Mouse (Mus musculus): ENCODE data around the gene Gnai2. TPM values are rescaled to one million over a fixed set of nuclear protein-coding genes. Genes with fewer than 3 reads are reported as not detected.

The Gnai2 gene
- polyA plus RNA-seq, 1 experiment from 2014 or later, result 434 TPM

DNA sequence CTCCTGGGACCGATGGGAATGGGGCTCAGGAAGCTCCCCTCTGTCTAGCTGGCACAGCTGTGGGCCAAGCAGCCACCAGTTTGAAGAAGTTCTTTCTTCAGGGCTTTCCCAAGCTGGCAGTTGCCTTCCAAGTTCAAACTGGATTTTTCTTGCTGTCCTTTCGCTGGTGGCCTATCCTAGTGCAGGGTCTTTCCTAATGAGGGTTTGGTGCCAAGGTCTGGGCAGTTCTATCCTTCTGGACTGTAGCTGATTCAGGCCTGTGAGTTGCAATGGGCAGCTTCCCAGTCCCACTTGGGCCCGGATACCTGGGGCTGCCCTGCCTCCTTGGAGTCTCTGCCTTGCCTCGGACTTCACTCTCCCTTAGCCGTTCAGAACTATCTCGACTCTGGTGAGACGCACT lies 15.1 kb upstream of the Gnai2 start:
- H3K9ac ChIP-seq (ENCODE audit: low read length), result no peak overlapping the region
- ATAC-seq (ENCODE audit: insufficient read depth, low FRiP score, low TSS enrichment), result no peak
- no peak overlapping the region for H3K27ac ChIP-seq (ENCODE audit: low read depth, low read length)
- H3K36me3 ChIP-seq (ENCODE audit: control insufficient read depth, insufficient read depth, low read length), result no peaks in the 10 kb centered on the region
- no peaks in the 10 kb centered on the region for H3K9me3 ChIP-seq (ENCODE audit: control insufficient read depth, low read length)
- H3K4me1 ChIP-seq (ENCODE audit: control insufficient read depth, insufficient read depth, low read length), result no peaks in the 10 kb centered on the region
- no peak overlapping the region for H3K4me2 ChIP-seq (ENCODE audit: low read depth)
- no peaks in the 10 kb centered on the region for H3K27me3 ChIP-seq (ENCODE audit: control insufficient read depth, insufficient read depth, low read length)
- no peak overlapping the region for H3K4me3 ChIP-seq (ENCODE audit: low read depth, low read length)
- WGBS, result 74% methylated on average over 7 of the region's 7 CpGs
- DNase-seq (ENCODE audit: low spot score), result no peak

DNA sequence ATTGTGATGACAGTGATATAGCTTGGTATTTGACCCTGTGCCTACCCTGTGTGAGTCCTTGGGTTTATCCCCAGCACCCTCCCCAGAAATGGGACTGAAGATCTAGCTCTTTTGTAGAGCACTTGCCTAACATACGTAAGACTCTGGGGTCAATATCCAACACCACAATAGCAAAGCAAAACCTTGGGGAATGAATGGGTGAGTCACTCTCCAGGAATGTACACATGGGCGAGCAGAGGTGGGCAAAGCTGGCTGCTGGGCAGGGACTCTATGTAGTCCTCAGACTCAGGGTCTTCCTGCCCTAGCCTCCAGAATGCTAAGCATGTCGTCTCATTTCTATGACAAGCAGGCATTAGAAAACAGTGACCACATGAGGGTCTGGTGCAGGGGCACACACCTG lies 13.6 kb upstream of the Gnai2 start:
- ATAC-seq (ENCODE audit: insufficient read depth, low FRiP score, low TSS enrichment), result no peak
- H3K9me3 ChIP-seq (ENCODE audit: control insufficient read depth, low read length), result no peaks in the 10 kb centered on the region
- 81% methylated on average over 3 of the region's 3 CpGs for WGBS
- no peak overlapping the region for H3K9ac ChIP-seq (ENCODE audit: low read length)
- no peak overlapping the region for H3K4me3 ChIP-seq (ENCODE audit: low read depth, low read length)
- no peaks in the 10 kb centered on the region for H3K27me3 ChIP-seq (ENCODE audit: control insufficient read depth, insufficient read depth, low read length)
- no peak overlapping the region for H3K4me2 ChIP-seq (ENCODE audit: low read depth)
- DNase-seq (ENCODE audit: low spot score), result no peak
- H3K36me3 ChIP-seq (ENCODE audit: control insufficient read depth, insufficient read depth, low read length), result no peaks in the 10 kb centered on the region
- no peak overlapping the region for H3K27ac ChIP-seq (ENCODE audit: low read depth, low read length)
- H3K4me1 ChIP-seq (ENCODE audit: control insufficient read depth, insufficient read depth, low read length), result peaks cover 2% of the 10 kb centered on the region; the same call in 1 of the 2 replicates

DNA sequence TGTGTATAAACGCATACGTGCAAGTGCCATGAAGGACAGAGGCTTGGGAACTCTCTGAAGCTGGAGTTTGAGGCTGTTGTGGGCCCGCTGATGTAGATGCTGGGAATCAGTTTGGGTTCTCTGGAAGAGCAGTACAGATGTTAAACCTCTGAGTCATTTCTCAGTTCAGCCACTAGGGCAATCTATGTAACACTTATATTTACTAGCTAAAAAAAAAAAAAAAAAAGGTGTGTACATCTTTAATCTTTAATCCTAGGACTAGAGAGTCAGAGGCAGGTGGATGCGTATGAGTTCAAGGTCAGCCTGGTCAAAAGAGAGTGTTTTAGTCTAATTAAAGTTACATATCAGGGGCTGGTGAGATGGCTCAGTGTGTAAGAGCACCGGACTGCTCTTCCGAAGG lies 11.8 kb upstream of the Gnai2 start:
- no peak overlapping the region for H3K9ac ChIP-seq (ENCODE audit: low read length)
- no peaks in the 10 kb centered on the region for H3K9me3 ChIP-seq (ENCODE audit: control insufficient read depth, low read length)
- no peak for ATAC-seq (ENCODE audit: insufficient read depth, low FRiP score, low TSS enrichment)
- H3K36me3 ChIP-seq (ENCODE audit: control insufficient read depth, insufficient read depth, low read length), result no peaks in the 10 kb centered on the region
- no peak for DNase-seq (ENCODE audit: low spot score)
- no peak overlapping the region for H3K4me3 ChIP-seq (ENCODE audit: low read depth, low read length)
- WGBS, result 82% methylated on average over 6 of the region's 6 CpGs
- H3K27ac ChIP-seq (ENCODE audit: low read depth, low read length), result no peak overlapping the region
- no peaks in the 10 kb centered on the region for H3K27me3 ChIP-seq (ENCODE audit: control insufficient read depth, insufficient read depth, low read length)
- H3K4me1 ChIP-seq (ENCODE audit: control insufficient read depth, insufficient read depth, low read length), result peaks cover 2% of the 10 kb centered on the region; the same call in 1 of the 2 replicates
- H3K4me2 ChIP-seq (ENCODE audit: low read depth), result no peak overlapping the region

DNA sequence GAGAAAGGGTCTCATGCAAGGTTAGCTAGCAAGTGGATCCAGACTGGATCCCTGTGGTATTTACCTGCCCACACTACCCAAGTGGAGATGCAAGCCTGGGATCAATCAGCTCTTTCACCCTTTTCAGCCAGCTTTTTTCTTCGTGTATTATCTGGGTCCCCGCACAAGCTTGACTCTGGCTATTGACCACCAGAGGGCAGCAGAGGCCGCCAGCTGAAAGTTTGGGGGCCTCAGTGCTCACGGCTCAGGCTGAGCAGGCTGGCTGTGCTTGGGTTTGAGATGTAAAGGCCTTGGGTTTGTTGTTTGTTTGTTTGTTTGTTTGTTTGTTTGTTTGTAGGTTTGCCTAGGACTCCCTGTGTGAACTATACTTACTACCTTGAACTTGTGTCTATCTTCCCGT lies 10.4 kb upstream of the Gnai2 start:
- Histone ChIP-seq H3K9me3 (ENCODE audit: control insufficient read depth, low read length) (no peaks in the 10 kb centered on the region), H3K36me3 (ENCODE audit: control insufficient read depth, insufficient read depth, low read length) (no peaks in the 10 kb centered on the region), H3K27ac (ENCODE audit: low read depth, low read length) (no peak overlapping the region), H3K27me3 (ENCODE audit: control insufficient read depth, insufficient read depth, low read length) (no peaks in the 10 kb centered on the region), H3K4me3 (ENCODE audit: low read depth, low read length) (no peak overlapping the region), H3K4me2 (ENCODE audit: low read depth) (no peak overlapping the region), H3K4me1 (ENCODE audit: control insufficient read depth, insufficient read depth, low read length) (peaks cover 2% of the 10 kb centered on the region; the same call in 1 of the 2 replicates), H3K9ac (ENCODE audit: low read length) (no peak overlapping the region)
- ATAC-seq (ENCODE audit: insufficient read depth, low FRiP score, low TSS enrichment) (peak; percentile 67), DNase-seq (ENCODE audit: low spot score) (peak; percentile 87)
- 8% methylated on average over 5 of the region's 5 CpGs for WGBS

DNA sequence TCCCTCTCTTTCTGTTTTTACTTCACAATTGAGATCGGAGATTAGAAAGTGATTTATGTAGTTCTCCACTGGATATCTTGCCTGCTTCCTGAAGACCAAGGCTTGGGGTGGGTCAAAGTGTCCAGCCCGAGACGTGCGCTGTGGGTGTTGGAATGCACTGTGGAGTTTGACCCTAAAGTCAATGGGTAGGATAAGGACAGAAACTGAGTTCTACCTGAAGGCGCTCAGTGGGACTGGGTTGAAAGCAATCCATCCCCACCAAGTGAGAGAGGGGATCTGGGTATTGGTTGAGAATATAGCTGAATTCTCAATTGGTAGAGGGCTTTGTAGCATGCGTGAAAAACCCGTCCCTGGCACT lies 10.0 kb upstream of the Gnai2 start:
- ATAC-seq (ENCODE audit: insufficient read depth, low FRiP score, low TSS enrichment) (peak; percentile 48; the same call in 1 of the 2 replicates), DNase-seq (ENCODE audit: low spot score) (no peak)
- peak overlapping the region; percentile 52 for H3K9ac ChIP-seq (ENCODE audit: low read length)
- H3K9me3 ChIP-seq (ENCODE audit: control insufficient read depth, low read length), result no peaks in the 10 kb centered on the region
- H3K4me3 ChIP-seq (ENCODE audit: low read depth, low read length), result no peak overlapping the region
- no peaks in the 10 kb centered on the region for H3K27me3 ChIP-seq (ENCODE audit: control insufficient read depth, insufficient read depth, low read length)
- 54% methylated on average over 7 of the region's 7 CpGs for WGBS
- H3K4me1 ChIP-seq (ENCODE audit: control insufficient read depth, insufficient read depth, low read length), result peaks cover 3% of the 10 kb centered on the region
- no peak overlapping the region; the same call in 1 of the 2 replicates for H3K4me2 ChIP-seq (ENCODE audit: low read depth)
- H3K36me3 ChIP-seq (ENCODE audit: control insufficient read depth, insufficient read depth, low read length), result no peaks in the 10 kb centered on the region
- no peak overlapping the region for H3K27ac ChIP-seq (ENCODE audit: low read depth, low read length)

DNA sequence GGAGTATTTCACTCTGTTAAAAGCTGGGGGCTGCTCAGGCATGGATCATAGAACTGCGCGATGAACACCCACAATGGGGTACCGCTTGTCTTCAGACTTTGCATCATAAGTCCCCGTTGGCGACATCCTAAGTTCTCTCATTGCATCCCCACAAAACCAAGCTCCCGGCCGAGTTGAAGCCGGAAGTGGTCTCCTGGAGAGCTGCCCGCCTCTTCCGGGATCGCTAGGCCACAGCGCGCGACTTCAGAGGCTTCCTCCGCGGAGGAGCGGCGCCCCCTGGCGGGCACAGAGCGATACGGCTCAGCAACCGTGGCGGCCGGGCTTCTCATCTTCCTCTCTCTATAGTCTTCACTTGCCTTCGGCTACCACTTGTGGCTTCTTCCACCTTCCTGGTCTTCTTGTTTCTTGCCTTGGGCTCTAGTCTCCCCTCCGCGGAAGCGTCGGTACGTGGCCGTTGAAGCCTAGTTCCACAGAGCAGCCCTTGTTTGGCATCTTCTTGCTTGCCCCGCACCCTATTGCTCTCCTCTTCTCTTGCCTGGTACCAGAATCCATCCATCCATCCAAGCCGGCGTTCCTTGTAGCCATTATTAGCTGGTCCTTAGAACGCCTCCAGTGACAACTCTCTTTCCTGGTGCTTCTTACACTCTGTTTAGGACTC lies 9.5 kb upstream of the Gnai2 start:
- peak; percentile 94 for DNase-seq (ENCODE audit: low spot score)
- peak; percentile 43 for ATAC-seq (ENCODE audit: insufficient read depth, low FRiP score, low TSS enrichment)
- no peaks in the 10 kb centered on the region for H3K9me3 ChIP-seq (ENCODE audit: control insufficient read depth, low read length)
- WGBS, result 5% methylated on average over 35 of the region's 35 CpGs
- H3K36me3 ChIP-seq (ENCODE audit: control insufficient read depth, insufficient read depth, low read length), result no peaks in the 10 kb centered on the region
- H3K4me3 ChIP-seq (ENCODE audit: low read depth, low read length), result peak overlapping the region; percentile 14; the same call in 1 of the 2 replicates
- H3K27me3 ChIP-seq (ENCODE audit: control insufficient read depth, insufficient read depth, low read length), result no peaks in the 10 kb centered on the region
- H3K27ac ChIP-seq (ENCODE audit: low read depth, low read length), result no peak overlapping the region
- H3K9ac ChIP-seq (ENCODE audit: low read length), result peak overlapping the region; percentile 52
- peak overlapping the region; percentile 33 for H3K4me2 ChIP-seq (ENCODE audit: low read depth)
- peaks cover 5% of the 10 kb centered on the region for H3K4me1 ChIP-seq (ENCODE audit: control insufficient read depth, insufficient read depth, low read length)

DNA sequence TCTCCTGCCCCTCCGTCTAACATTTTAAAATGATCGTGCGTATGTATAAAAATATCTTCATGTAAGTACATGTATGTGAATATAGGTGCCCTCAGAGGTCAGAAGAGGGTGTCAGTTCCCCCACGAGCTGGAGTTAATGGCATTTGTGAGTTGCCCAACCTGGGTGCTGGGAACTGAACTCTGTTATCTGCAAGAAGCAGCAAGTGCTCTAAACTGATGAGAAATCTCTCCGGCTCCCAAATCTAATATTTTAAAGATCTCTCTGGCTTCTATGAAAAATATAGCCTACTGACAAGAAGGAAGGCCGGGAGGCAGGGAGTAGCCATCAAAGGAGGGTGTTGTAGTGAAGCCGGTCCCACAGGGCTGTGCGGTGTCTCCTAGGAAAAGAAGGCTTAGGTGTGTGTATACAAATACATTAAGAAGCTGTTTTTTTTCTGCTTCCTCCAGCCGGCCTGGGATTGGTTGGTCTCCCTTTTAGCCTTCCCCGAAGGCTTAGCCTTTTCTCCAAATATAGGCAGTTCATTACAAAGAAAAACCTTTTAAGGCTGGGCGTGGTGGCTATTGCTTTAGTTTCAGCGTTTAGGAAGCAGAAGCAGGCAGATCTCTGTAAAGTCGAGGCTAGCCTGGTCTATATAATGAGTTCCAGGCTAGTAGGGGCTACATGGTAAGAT lies 8.5 kb upstream of the Gnai2 start:
- H3K4me3 ChIP-seq (ENCODE audit: low read depth, low read length), result no peak overlapping the region
- 94% methylated on average over 13 of the region's 13 CpGs for WGBS
- no peaks in the 10 kb centered on the region for H3K9me3 ChIP-seq (ENCODE audit: control insufficient read depth, low read length)
- no peak overlapping the region for H3K27ac ChIP-seq (ENCODE audit: low read depth, low read length)
- no peaks in the 10 kb centered on the region for H3K27me3 ChIP-seq (ENCODE audit: control insufficient read depth, insufficient read depth, low read length)
- no peaks in the 10 kb centered on the region for H3K36me3 ChIP-seq (ENCODE audit: control insufficient read depth, insufficient read depth, low read length)
- H3K4me1 ChIP-seq (ENCODE audit: control insufficient read depth, insufficient read depth, low read length), result peaks cover 5% of the 10 kb centered on the region
- no peak overlapping the region for H3K9ac ChIP-seq (ENCODE audit: low read length)
- ATAC-seq (ENCODE audit: insufficient read depth, low FRiP score, low TSS enrichment), result no peak
- peak overlapping the region; percentile 33; the same call in 1 of the 2 replicates for H3K4me2 ChIP-seq (ENCODE audit: low read depth)
- DNase-seq (ENCODE audit: low spot score), result no peak

DNA sequence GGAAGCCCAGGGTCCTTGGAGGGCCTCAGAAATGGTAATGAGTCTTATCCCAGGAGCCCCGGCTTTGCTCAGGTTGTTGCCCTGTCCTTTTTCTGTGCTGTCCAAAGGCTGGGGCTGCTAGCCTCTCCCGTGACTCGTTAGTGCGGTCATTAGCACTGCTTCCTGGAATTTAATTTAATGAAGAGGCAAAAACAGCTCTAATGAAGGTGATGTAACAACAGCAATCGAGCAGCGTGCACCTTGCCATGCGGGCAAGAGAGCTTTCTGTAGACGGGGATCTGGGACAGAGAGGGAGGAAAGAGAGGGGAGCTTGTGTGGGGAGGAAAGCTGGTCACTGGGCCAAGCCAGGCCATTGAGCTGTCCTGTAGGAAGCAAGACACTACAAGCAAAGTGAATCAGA lies 6.5 kb upstream of the Gnai2 start:
- no peaks in the 10 kb centered on the region for H3K36me3 ChIP-seq (ENCODE audit: control insufficient read depth, insufficient read depth, low read length)
- no peaks in the 10 kb centered on the region for H3K9me3 ChIP-seq (ENCODE audit: control insufficient read depth, low read length)
- no peak for ATAC-seq (ENCODE audit: insufficient read depth, low FRiP score, low TSS enrichment)
- peaks cover 17% of the 10 kb centered on the region for H3K4me1 ChIP-seq (ENCODE audit: control insufficient read depth, insufficient read depth, low read length)
- no peak overlapping the region for H3K4me2 ChIP-seq (ENCODE audit: low read depth)
- H3K4me3 ChIP-seq (ENCODE audit: low read depth, low read length), result no peak overlapping the region
- peak overlapping the region; percentile 37 for H3K9ac ChIP-seq (ENCODE audit: low read length)
- WGBS, result 24% methylated on average over 8 of the region's 8 CpGs
- no peaks in the 10 kb centered on the region for H3K27me3 ChIP-seq (ENCODE audit: control insufficient read depth, insufficient read depth, low read length)
- no peak for DNase-seq (ENCODE audit: low spot score)
- H3K27ac ChIP-seq (ENCODE audit: low read depth, low read length), result no peak overlapping the region

DNA sequence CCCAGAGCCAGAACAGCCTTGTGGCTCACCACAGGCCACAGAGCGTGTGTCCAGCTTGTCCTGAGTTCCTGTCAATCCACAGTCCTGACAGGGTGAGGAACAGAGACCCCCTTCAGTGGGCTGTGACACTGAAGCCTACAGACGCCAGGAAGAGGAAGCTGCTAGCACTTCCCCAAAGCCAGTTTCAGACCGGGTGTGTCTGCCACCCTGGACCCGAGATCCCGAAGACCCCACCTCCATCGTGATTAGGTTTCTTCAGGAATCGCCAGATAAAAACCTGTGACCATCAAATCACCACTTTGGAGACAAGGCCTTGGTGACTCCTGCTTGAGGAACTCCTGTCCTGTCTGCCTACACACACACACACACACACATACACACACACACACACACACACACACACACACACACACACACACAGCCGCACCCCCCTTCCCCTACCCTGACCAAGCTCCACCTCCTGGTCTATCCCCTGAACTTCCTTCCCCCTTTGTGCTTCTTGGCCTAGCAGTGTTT lies 5.1 kb upstream of the Gnai2 start:
- no peaks in the 10 kb centered on the region for H3K9me3 ChIP-seq (ENCODE audit: control insufficient read depth, low read length)
- H3K4me1 ChIP-seq (ENCODE audit: control insufficient read depth, insufficient read depth, low read length), result peaks cover 26% of the 10 kb centered on the region
- H3K9ac ChIP-seq (ENCODE audit: low read length), result no peak overlapping the region
- no peak overlapping the region for H3K27ac ChIP-seq (ENCODE audit: low read depth, low read length)
- DNase-seq (ENCODE audit: low spot score), result no peak
- no peak for ATAC-seq (ENCODE audit: insufficient read depth, low FRiP score, low TSS enrichment)
- H3K27me3 ChIP-seq (ENCODE audit: control insufficient read depth, insufficient read depth, low read length), result no peaks in the 10 kb centered on the region
- no peak overlapping the region for H3K4me3 ChIP-seq (ENCODE audit: low read depth, low read length)
- H3K36me3 ChIP-seq (ENCODE audit: control insufficient read depth, insufficient read depth, low read length), result no peaks in the 10 kb centered on the region
- 40% methylated on average over 7 of the region's 8 CpGs for WGBS
- no peak overlapping the region for H3K4me2 ChIP-seq (ENCODE audit: low read depth)
